Comparison of ENCODE assay signal across 8 mouse cellular contexts in the genomic region with DNA sequence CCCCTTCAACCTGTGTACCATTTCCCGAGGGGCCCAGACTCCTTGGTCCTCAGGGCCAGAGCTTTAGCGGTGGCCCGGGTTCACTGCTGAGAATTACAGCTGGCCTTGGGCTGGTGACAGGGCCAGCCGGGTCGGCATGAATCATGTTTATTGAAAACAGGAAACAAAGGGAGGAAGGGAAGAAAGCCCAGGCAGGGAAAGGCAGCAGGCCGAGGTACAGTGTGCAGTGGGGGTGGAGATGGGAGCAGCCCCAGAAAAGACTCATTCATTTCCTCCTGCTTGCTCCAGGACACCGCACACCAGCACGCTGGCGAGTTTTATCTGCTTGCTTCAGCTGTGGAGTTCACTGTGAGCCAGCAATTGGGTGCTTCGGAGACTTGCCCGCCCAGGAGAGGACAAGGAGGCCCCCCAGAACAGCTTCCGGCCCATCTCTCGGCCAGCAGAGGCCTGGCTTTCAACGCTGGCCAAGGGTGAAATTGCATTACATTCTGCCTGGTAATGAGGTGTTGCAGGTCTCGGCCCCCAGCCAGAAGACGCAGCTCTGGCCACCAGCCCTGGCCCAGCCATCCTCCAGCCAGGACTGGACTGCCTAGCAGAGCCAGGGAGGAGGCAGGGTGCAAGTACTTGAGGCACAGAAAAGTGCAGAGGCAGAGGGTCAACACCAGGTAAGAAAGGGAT. TPM values are rescaled to one million over a fixed set of nuclear protein-coding genes. Genes with fewer than 3 reads are reported as not detected.
A peak's percentile ranks its signal among the peaks of the same experiment; 100 is the strongest.
DNase-seq lines count a peak whose midpoint lies in the region; ATAC-seq lines count a peak whose summit lies in the region.

No protein-coding gene starts in this region.

- peak; percentile 68 for DNase-seq in 3134 (ENCODE audit: extremely low read depth, insufficient read length, low spot score)
- peak; percentile 69 for DNase-seq in adrenal gland, adult 8-10 months
- DNase-seq in embryo, embryonic 9.5 days (ENCODE audit: extremely low spot score) = peak; percentile 38
- no peak for DNase-seq in liver, embryonic 11.5 days (ENCODE audit: low spot score)
- no peak for DNase-seq in spleen, postnatal 14 days (ENCODE audit: low spot score in 2 of 2)
- no peak for DNase-seq in urinary bladder, postnatal 14 days (ENCODE audit: low spot score)

- H3K36me3 ChIP-seq in hindbrain, embryonic 12.5 days = no peaks in the 10 kb centered on the region
- no peaks in the 10 kb centered on the region for H3K36me3 ChIP-seq in liver, embryonic 11.5 days (ENCODE audit: control insufficient read depth, insufficient read depth, low read length)
- no peaks in the 10 kb centered on the region for H3K36me3 ChIP-seq in midbrain, embryonic 16.5 days (ENCODE audit: control insufficient read depth, insufficient read depth, low read length)

- WGBS in hindbrain, embryonic 12.5 days = 26% methylated on average over 16 of the region's 16 CpGs
- WGBS in liver, embryonic 11.5 days = 24% methylated on average over 16 of the region's 16 CpGs
- WGBS in midbrain, embryonic 16.5 days = 19% methylated on average over 16 of the region's 16 CpGs

- H3K4me2 ChIP-seq in hindbrain, embryonic 12.5 days (replicated peaks) = no peak overlapping the region
- peak overlapping the region; percentile 22; the same call in 1 of the 2 replicates for H3K4me2 ChIP-seq in liver, embryonic 11.5 days
- H3K4me2 ChIP-seq in midbrain, embryonic 16.5 days (ENCODE audit: low read length) = no peak overlapping the region

- ATAC-seq in hindbrain, embryonic 12.5 days (ENCODE audit: low FRiP score) = no peak
- peak; percentile 78 for ATAC-seq in liver, embryonic 11.5 days (replicated peaks; ENCODE audit: low FRiP score)
- ATAC-seq in midbrain, embryonic 16.5 days = peak; percentile 57

- no peak overlapping the region for H3K9ac ChIP-seq in hindbrain, embryonic 12.5 days
- no peak overlapping the region for H3K9ac ChIP-seq in liver, embryonic 11.5 days (ENCODE audit: low read depth, low read length)
- H3K9ac ChIP-seq in midbrain, embryonic 16.5 days (ENCODE audit: low read depth, low read length) = peak overlapping the region; percentile 28; the same call in 1 of the 2 replicates

- 0 out of 2 replicates have a peak, but pooled peaks cover 4% of the 10 kb centered on the region for H3K27me3 ChIP-seq in hindbrain, embryonic 12.5 days
- H3K27me3 ChIP-seq in liver, embryonic 11.5 days (replicated peaks; ENCODE audit: control insufficient read depth, insufficient read depth, low read length) = no peaks in the 10 kb centered on the region
- no peaks in the 10 kb centered on the region for H3K27me3 ChIP-seq in midbrain, embryonic 16.5 days (ENCODE audit: control insufficient read depth, insufficient read depth, low read depth, low read length)

- no peaks in the 10 kb centered on the region for H3K9me3 ChIP-seq in hindbrain, embryonic 12.5 days (replicated peaks)
- H3K9me3 ChIP-seq in liver, embryonic 11.5 days (ENCODE audit: control insufficient read depth, low read length) = no peaks in the 10 kb centered on the region
- H3K9me3 ChIP-seq in midbrain, embryonic 16.5 days (replicated peaks; ENCODE audit: control insufficient read depth, low read length, poor library complexity, severe bottlenecking) = no peaks in the 10 kb centered on the region

- peak overlapping the region; percentile 4; the same call in 1 of the 2 replicates for H3K27ac ChIP-seq in hindbrain, embryonic 12.5 days
- peak overlapping the region; percentile 50 for H3K27ac ChIP-seq in liver, embryonic 11.5 days (ENCODE audit: low read depth, low read length)
- peak overlapping the region; percentile 5; the same call in 1 of the 2 replicates for H3K27ac ChIP-seq in midbrain, embryonic 16.5 days (ENCODE audit: low read length)

- H3K4me1 ChIP-seq in hindbrain, embryonic 12.5 days = peaks cover 19% of the 10 kb centered on the region
- H3K4me1 ChIP-seq in liver, embryonic 11.5 days (replicated peaks; ENCODE audit: control insufficient read depth, insufficient read depth, low read length) = no peaks in the 10 kb centered on the region; the same call in 1 of the 2 replicates
- peaks cover 5% of the 10 kb centered on the region for H3K4me1 ChIP-seq in midbrain, embryonic 16.5 days (ENCODE audit: control insufficient read depth, insufficient read depth, low read length)

- H3K4me3 ChIP-seq in hindbrain, embryonic 12.5 days = no peak overlapping the region
- no peak overlapping the region for H3K4me3 ChIP-seq in liver, embryonic 11.5 days (ENCODE audit: low read depth, low read length)
- no peak overlapping the region for H3K4me3 ChIP-seq in midbrain, embryonic 16.5 days (ENCODE audit: low read depth, low read length)

RNA-seq across cellular contexts. Expression of gene Disp3, which starts 18.8 kb away (rescaled TPM):
- total RNA-seq in adrenal gland, adult 8-10 months (2022) = under 1 TPM; 0.42 to 0.68 (median 0.66) TPM
- 13.2 and 14.7 TPM in 2 replicates for polyA plus RNA-seq in hindbrain, embryonic 12.5 days (2016; fragmentation: Nextera tagmentation; extraction: Ambion mirVana)
- 0.04 TPM in 1 of 2 replicates, not detected in the other for polyA plus RNA-seq in liver, embryonic 11.5 days (2014; fragmentation: Nextera tagmentation; extraction: Ambion mirVana)
- polyA plus RNA-seq in midbrain, embryonic 16.5 days (2015; fragmentation: Nextera tagmentation; extraction: Ambion mirVana) = 12.4 and 12.7 TPM in 2 replicates

Comparison
In these comparisons a context has a peak if more than half of its experiments do, and no peak if none do; other contexts are left out.
1. DNase-seq: peak in 3134 (single experiment), adrenal gland, adult 8-10 months (single experiment) and embryo, embryonic 9.5 days (single experiment); none in liver, embryonic 11.5 days (single experiment), spleen, postnatal 14 days (0 of 2) and urinary bladder, postnatal 14 days (single experiment).
2. RNA of gene Disp3, which starts 18.8 kb away (polyA plus RNA-seq): 13.2 to 14.7 TPM in hindbrain, embryonic 12.5 days and 12.4 to 12.7 TPM in midbrain, embryonic 16.5 days; 0.04 TPM in liver, embryonic 11.5 days; every median in the first group is over 10 times any median in the second.
3. Peak in every context shown above with its lines, with median percentiles within 50 percentile points of each other: H3K27ac ChIP-seq.